Mouse (Mus musculus) kidney, postnatal 36 days (tissue): ENCODE results near the gene Gm11037.

Experiments used
- DNase-seq, 2 experiments: peaks; one replicate each; pipeline ENCODE4 v3.0.0; 2021 to 2022; ENCODE audit warnings: mixed read lengths in 2 of 2

Gene Gm11037

GRCm38 (mm10) chr2:131152166-131152730 lies 19.0 kb downstream of the Gm11037 start:
- DNase-seq, result no peak

- DNase-seq, result no peak
These were observed 20.7 kb downstream of the Gm11037 start for GRCm38 (mm10) chr2:131154036-131154435.

- no peak for DNase-seq
These were observed 23.7 kb downstream of the Gm11037 start for GRCm38 (mm10) chr2:131156987-131157386.

- DNase-seq, result peak in 1 of 2 experiments; percentile 51
These were observed 26.2 kb downstream of the Gm11037 start for GRCm38 (mm10) chr2:131159491-131159910.

- DNase-seq, result peak; percentile 99
These were observed 26.8 kb downstream of the Gm11037 start, which contains the start of gene 1700037H04Rik for GRCm38 (mm10) chr2:131159938-131160581. Gene 1700037H04Rik (minus strand): TSS chr2:131160081.

GRCm38 (mm10) chr2:131160671-131161111 lies 27.4 kb downstream of the Gm11037 start:
- DNase-seq, result peak; percentile 39 to 53

GRCm38 (mm10) chr2:131163924-131164323 lies 30.6 kb downstream of the Gm11037 start:
- DNase-seq, result peak; percentile 68 to 86

- peak in 1 of 2 experiments; percentile 29 for DNase-seq
These were observed 32.9 kb downstream of the Gm11037 start for GRCm38 (mm10) chr2:131166172-131166571.

GRCm38 (mm10) chr2:131167984-131168383 lies 34.7 kb downstream of the Gm11037 start:
- DNase-seq, result no peak

- DNase-seq, result no peak
These were observed 35.6 kb downstream of the Gm11037 start for GRCm38 (mm10) chr2:131168914-131169313.

- DNase-seq, result no peak
These were observed 37.6 kb downstream of the Gm11037 start for GRCm38 (mm10) chr2:131170936-131171335.

GRCm38 (mm10) chr2:131171401-131172104 lies 38.3 kb downstream of the Gm11037 start:
- peak; percentile 79 to 89 for DNase-seq

GRCm38 (mm10) chr2:131172322-131172721 lies 39.0 kb downstream of the Gm11037 start:
- no peak for DNase-seq

GRCm38 (mm10) chr2:131174700-131175099 lies 41.4 kb downstream of the Gm11037 start:
- peak; percentile 75 to 90 for DNase-seq

GRCm38 (mm10) chr2:131175286-131175944 lies 42.1 kb downstream of the Gm11037 start:
- peak; percentile 33 to 53 for DNase-seq

- DNase-seq, result peak; percentile 47 to 59
These were observed 42.6 kb downstream of the Gm11037 start for GRCm38 (mm10) chr2:131175945-131176309.

- peak; percentile 86 to 92 for DNase-seq
These were observed 43.2 kb downstream of the Gm11037 start for GRCm38 (mm10) chr2:131176491-131176890.

- DNase-seq, result peak; percentile 29 to 49
These were observed 44.6 kb downstream of the Gm11037 start for GRCm38 (mm10) chr2:131177932-131178331.

GRCm38 (mm10) chr2:131178828-131179245 lies 45.5 kb downstream of the Gm11037 start:
- peak; percentile 33 to 57 for DNase-seq

GRCm38 (mm10) chr2:131179246-131179886 lies 46.1 kb downstream of the Gm11037 start:
- DNase-seq, result peak; percentile 58 to 75

GRCm38 (mm10) chr2:131179990-131180587 lies 46.8 kb downstream of the Gm11037 start, which contains the start of gene Cenpb:
Gene Cenpb (minus strand): TSS chr2:131180067.
- DNase-seq, result peak; percentile 86 to 95
